Mouse (Mus musculus) layer of hippocampus, postnatal 36 days (tissue): ENCODE results near the gene Pcnx4. TPM values are rescaled to one million over a fixed set of nuclear protein-coding genes. Genes with fewer than 3 reads are reported as not detected.
"Not testable (repeated sequence)": the region's sequence is repeated elsewhere in the genome, so short reads cannot be mapped to it uniquely, and the experiment has no call there.

Experiments
- DNase-seq, 2 experiments: peaks; one replicate each; pipeline ENCODE4 v3.0.0; 2022
- total RNA-seq, 2 experiments: library from RNA; stranded (reverse); gene quantifications; 2 replicates each; pipeline ENCODE4 v1.2.3; 2021

Pcnx4 gene
- 10 to 100 TPM; 30.7 to 33.0 TPM for total RNA-seq

DNA sequence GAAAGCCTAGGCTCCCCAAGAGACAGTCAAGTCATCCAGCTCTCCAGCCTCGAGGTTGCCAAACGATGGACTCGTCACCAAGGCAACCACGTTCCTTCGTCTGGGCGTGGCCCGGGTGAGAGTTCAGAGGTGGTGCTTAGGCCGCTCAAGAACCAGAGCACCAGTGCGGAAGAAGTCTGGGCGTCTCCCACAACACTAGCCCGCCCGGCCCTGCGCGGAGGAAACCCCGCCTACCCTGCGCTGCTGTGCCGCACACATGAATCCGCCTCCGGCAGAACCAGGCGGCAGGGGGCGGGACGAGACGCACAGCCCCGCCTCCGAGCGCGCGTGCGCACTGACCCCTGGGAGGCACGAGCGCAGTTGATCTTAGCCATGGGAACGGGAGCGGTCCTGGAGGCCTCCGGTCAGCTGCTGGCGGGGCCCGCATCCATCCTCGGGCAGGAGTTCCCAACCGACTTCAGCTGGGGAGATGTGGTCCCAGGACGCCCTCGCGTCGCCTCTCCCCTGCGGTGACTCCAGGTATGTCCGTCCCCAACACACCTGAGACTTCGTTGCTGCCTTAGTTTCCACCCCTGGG is at the start of gene Pcnx4:
TSS of gene Pcnx4 (plus strand) at position 363 of the 577 bp plus-strand sequence.
- DNase-seq, result peak; percentile 95 to 96

DNA sequence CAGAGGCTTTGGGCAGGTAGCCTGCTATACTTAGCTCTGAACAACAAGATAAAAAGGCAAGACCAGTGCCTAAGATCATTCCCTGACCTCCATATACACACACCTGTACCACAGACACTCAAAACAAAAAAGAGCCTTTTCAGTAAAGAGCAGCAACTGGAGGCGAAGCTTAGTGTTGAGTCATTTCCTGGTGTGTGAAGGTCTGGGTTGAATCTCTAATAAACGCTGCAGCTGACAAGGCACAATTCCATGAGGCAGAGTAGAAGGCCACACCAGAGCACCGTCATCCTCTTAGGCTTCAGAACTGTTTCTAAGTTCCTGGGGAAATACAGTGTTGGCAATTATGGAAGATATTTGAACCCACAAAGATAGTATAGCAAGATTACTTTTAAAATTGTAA is 48.7 kb upstream of the Pcnx4 start:
- DNase-seq, result no peak

DNA sequence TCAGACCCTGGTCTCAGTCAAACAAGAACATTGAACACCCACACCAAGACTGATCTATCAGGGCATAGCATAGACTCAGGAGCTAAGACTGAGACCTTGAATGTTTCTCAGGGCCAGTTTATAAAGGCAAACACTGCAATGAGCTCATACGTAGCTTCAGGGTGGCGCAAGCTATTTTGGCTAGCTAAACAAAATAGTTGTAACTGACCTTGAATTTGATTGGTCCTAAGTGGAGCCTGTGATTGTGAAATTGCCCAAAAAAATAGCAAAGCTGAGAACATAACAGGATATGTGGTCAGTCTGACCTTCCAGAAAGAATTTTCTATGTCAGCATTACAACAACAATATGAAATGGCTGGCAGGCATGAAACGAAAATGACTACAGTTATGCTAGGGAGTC is 46.2 kb upstream of the Pcnx4 start:
- DNase-seq, result no peak

DNA sequence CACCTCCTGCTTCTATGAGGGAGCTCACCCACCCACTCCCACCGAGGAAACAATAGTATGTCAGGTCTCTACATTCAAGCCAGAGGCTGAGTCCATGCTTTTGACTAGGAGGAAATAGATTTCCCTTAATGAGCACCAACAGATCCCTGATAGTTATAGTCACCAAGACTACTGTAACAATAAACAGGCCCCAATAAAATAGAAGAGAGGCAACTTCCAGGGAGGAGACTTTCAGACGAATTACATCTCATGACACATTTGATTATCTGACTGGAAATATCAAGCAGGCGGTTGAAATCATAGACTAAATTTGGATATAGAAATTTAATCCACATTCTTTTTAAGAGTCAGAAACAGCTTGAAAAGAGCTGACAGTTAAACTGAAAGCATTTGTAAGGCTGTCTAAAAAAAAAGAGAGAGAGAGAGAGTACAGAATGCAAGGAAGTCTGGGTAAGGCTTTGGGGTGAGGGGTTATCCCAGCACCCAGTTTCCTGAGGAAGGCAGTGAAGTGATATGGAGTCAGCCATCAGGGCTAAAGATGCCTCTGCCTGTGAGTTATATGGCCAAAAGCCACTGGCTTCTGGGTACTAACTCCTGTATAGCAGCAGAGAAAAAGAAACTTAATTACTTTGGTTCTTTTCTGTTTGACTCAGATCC is 45.0 kb upstream of the Pcnx4 start:
- DNase-seq, result no peak

DNA sequence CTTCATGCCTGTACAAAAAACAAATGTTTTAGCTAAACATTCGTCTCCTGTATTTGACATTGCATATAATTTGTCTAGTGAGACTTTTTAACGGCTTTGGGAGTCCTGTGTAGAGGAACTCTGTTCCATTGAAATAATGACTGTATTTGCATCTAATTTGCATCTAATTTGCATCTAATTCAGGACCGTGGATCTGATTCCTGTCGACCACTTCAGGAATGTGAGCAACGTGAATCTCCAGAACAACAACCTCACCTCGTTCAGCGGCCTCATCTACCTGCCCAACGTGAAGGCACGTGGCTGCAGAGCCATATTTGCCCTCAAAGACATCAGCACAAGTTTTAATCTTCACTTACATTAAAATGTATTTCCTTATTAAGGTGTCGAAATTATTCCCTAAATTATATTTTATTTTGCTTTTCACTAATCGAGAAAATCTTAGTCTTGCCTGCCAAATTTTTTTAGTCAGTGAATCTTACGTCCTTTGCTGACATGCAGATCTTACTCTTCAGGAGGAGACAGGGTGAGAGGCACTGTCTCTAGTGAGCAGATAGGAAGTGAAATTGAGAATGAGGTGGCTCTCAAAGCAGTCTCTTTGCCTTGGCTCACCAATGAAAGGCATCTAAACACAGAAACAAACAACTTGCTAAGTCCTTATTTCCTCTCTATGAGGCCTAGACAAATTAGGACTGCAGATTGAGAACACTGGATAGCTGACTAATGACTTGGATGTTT is 39.1 kb upstream of the Pcnx4 start:
- no peak for DNase-seq

DNA sequence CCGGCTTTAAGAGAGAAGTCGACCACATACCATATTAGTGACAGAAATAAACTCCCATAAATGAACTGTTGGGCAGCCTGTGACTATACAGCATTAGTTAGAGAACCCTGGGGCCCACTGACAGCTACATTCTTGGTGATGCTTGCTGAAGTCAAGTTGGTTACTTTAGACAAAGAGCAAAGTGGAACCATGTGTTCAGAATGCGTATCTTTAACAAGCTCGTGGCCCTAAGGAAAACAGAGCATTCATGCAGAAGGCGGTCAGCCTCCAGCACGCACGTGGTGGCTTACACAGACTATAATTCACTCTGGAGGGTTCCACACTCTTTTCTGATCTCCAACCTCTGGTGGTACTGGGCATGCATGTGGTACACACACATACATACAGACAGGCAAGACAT is 26.6 kb upstream of the Pcnx4 start:
- DNase-seq, result no peak

DNA sequence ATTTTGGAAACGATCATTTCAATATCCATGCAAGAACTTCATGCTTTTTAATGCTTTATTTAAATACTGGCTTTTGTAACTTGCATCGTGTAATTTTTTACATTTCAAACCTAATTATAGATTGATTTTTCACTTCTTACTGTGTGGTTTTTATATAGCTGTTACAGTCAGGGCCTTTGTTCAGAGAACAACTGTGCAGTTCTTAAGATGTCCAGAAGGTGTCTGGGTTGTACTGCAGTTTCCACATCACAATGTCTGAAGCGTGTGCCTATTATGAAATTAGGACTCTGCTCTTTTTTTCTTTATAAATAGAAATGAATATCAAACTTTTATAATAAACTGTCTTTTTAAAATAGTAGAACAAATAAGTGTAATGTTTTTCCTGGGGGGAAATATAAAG is 20.7 kb upstream of the Pcnx4 start:
- no peak for DNase-seq

DNA sequence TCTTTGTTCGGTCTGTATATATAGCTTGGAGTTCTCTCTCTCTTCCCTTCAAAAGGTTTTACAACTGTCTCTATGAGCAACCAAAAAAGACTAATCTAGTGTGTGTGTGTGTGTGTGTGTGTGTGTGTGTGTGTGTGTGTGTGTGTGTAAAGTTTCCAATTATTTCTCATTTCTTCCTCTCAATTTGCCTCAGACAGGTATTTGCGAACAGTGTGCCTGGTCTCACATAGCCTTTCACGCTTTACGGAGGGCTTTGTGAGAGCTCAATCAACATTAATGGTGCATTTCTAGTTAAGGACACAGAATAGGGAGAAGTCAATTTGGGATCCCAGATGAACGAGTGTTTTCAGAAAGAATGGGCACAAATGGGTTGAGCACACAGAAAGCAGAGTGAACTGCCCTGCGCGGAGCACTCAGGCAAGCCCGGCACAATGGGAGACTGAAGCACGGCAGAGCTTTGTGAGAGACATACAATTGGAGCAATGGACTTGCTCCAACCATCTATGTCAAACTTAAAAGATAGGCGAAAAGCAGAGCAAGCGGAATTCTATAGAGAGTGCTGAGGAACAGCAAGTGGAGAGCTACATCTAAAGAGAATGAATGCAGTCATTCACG is 18.0 kb upstream of the Pcnx4 start:
- no peak for DNase-seq

DNA sequence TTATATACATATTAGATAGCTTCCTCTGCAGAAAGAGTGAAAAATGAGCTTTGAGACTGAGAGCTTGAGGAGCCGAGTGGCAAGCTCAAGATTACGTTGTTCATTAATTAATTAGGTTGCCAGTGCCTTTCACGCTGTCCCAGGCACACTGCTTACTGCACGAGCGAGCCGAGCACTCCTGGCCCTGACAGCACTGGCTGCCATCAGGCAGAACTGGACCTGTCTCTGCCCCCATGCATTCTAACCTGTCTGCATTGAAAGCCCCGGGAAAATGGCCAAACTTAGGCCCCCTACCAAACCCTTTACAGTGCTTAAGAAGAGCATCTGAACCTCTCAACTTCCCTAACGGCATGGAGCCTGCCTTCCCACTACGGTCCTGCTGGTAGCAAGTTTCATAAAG is 16.8 kb upstream of the Pcnx4 start:
- DNase-seq, result no peak

DNA sequence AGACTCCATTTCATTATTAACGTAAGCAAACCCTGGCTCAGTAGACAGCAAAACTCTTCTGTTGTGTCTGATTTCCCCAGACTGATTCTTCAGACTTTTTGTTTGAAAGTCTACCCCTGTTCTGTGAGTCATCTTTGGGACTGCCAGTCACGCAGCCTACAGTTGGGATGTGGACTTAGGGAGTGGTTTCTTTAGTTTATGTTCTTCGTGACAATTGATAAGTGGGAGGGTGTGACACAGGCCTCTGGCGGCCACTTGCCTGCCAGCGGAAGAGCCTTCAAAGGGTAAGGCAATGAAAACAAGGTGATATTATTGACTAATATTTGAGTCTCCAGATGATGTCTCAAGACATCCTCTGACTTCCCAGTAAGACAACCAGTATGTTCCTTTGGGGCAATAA is 16.3 kb upstream of the Pcnx4 start:
- no peak for DNase-seq

DNA sequence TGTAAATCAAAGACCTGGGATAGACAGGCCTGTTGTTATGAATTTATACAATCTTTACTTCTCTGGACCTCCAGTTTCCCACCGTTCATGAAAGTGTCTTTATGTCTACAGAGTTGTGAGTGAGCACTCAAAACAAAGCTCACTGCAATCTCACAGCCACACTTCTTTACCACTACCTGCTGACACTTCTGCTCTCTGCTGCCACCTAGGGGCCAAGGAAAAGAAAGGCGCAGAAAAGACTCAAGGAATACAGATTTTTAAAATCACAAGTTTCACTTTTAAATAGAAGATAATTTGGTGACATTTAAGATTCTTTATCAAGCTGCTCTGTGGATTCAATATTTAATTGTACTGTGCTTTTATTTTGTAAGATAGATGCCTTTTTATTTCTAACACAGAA is 15.5 kb upstream of the Pcnx4 start:
- DNase-seq, result peak; percentile 32 to 47

DNA sequence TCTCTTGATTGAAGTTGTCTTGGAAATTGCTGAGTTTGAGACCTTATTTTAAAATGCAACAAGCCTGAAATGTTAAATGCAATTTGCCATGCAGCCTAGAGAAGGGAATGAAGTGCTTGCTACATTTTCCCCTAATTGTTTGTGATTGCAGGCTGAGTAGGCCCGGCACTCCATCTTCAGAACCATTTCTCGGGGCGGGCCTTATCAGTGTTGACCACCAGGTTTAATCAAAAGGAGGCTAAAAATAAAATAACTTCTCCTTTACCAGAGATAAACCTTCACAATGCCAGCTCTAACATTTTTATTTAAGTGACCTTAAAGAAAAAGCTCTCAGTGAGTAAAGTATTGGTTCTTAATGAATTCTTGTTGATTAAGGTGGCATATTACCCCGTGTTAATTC is 10.6 kb upstream of the Pcnx4 start:
- no peak for DNase-seq

DNA sequence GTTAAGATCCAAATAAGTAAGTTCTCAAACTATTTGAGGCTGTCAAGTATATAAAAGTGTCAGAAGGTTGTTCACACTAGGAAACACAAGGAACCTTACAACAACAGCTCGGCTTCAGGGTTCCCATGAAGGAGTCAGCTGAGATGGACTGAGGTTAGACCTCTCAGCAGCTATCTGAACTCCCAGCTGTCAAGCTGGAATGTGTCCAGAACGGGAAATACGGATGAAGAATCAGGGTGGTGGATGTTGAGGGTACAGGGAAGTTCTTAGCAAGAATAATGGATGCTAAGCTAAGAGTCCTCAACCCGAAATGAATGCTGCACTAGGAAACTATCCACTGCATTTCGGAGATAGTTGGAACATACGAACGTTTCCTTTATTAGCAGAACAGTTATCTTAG is 3.9 kb upstream of the Pcnx4 start:
- DNase-seq, result no peak

DNA sequence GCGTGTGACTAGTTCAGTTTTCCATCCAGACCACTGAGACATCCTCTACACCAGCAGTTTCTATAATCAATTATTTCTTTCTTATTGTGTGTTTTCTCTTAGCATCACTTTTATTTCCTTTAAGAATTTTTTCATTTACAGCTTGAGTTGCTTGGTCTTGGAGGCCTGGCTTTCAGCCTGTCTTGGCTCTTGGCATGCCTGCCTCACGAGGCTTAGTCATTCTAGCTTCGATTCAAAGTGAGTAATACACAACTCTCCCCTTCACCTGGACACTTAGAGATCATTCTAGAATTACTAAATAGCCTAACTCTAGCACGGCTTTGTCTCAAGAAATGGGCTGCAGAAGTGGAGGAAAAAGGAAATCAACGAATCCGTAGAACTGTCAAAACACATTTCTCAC is 2.2 kb upstream of the Pcnx4 start:
- no peak for DNase-seq

DNA sequence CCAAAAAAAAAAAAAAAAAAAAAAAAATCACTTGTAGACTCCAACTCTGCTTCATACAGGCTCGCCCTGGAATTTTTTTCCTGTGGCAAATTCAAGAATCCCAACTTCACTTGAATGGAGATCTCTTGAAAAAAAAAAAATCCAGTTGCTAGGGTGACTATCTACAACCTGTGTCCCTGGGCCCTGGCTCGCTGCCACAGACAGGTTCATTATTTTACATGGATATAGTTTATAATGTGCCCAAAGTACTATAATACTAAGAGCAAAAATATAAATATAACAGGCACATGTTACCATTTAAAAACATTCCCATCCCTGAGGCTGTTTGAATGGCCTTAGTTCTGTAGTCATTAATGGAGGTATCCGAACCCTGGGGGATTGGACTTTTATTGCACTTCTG is 584 bp upstream of the Pcnx4 start:
- DNase-seq, result peak in 1 of 2 experiments; percentile 2

DNA sequence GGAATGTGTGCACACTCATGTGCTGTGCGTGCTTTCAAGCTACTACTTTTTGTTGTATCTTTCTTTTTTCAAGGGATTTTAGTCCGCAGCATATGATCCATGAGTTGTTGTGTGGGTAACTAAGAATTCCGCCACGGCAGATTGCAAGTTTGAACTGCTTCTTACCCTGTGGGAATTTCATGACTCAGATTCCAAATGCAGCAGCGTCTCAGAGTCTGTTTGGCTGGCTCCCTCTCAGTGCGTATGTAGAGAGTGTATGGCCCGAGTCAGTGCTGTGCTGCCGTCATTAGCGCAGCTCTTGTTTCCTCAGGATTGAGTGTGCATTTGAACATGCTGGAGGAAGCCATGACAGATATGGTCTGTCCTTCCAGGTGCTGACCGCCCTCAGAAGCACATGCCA is 2.4 kb downstream of the Pcnx4 start:
- DNase-seq, result peak; percentile 9 to 16

DNA sequence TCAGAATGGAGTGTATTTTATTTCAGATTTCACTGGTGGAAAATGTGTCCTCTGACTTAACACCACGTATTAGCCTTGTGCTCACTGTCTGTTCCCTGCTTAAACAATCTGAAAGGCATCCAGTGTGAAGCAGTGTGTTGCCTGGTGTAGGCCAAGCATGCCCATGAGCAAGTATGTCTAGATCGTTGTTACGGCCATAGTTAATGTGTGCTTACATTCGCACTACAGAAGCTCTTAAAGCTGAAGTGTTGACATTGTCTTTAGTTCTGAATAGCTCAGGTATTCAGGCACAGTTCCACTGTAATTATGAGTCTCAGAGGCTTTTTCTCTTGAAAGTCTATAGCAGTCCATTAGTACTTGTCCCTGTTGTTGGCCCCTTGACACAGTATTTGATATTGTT is 18.2 kb downstream of the Pcnx4 start:
- no peak for DNase-seq

DNA sequence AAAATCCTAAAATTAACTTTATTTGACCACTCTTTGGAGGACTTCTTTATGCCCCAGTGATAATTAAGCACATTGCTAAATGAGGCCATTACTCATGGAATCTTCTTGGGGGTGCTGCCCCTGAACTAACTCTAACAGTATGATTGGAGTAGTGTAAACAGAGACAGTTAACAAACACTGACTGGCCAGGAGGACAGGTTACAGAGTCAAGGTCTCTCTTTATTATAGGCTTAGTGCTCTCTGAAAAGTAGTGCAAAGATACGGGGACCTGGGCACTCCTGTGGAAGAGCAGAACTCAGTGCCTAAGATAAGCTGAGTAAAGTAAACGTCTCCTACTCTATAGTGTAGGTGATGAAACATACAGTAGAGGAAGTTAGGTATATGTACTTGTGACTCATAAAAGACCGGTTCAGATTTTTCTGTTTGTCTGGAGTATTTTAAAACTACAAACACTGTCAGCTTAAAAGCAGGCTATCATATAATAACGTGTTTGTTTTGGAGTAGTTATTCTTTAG is 28.2 kb downstream of the Pcnx4 start:
- DNase-seq, result no peak

DNA sequence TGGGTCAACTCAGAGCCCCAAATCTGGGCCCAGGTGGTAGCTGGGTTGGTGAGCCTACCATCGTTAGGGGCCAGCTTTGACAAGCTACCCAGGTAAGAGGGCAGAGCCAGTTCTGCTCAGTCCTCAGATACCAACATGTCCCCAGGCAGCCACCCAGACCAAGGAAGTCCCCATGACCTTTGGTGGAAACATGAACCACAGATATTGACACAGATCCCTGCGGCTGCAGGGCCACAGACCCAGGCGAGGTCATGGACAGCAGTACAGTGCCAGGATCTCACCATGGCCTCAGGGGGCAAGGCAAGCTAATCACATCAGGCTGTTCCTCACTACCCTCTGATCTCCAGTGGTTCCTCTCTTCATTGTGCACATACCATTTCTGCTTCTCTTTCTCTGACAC is 45.8 kb downstream of the Pcnx4 start:
- no peak for DNase-seq

DNA sequence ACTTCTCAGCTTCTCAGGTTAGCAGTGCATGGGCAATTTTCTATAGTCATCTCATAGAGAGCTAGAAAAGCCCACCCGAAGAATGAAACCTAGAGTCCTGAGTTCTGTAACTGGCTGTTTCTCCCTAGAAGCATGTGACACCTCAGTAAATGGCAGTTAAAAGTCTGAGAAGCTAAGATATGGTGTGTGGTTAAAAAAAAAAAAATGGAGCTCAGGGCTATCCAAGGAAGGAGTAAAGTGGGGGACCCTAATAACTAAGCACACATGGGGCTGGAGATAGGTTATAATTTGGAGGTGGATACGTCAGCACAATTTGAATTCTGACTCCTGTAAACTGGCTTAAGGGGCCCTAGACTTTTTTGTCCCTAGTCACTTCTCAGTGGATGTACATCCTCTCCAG is 46.9 kb downstream of the Pcnx4 start:
- DNase-seq, result no peak

DNA sequence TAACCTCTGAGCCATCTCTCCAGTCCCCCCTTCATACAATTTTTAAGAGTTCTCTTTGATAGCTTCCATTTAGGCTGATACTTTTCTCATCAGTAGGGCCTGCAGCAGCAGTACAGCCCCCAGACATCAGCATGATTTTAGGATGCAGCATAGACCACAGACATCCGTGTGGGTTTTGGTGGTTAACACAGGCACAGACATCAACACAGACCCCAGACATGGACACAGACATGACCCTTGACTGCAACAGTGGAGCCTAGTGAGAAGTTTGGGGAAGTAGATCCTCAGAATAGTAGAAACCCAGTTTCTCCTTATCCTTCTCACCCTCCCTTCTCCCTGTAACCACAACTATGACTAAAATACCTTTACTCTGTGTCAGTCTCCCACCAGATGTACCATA is 49.2 kb downstream of the Pcnx4 start:
- DNase-seq, result no peak

DNA sequence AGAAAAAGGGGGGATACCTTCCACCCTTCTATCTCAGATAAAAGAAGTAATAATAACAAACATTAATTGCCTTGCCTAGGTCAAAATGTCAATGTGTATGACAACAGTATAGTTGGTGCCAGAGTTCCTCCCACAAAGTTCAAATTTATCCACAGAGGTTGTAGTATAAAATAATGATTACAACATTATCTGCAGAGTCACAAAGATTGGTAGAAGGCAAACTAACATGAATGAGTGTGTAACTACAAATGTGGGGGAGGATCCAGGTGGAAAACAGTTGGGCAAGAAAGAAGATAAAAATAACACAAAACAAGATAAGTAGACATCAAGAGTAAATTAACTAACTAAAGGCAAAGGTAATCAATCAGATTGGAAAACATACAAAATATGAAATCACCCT is 56.8 kb downstream of the Pcnx4 start:
- no peak for DNase-seq

DNA sequence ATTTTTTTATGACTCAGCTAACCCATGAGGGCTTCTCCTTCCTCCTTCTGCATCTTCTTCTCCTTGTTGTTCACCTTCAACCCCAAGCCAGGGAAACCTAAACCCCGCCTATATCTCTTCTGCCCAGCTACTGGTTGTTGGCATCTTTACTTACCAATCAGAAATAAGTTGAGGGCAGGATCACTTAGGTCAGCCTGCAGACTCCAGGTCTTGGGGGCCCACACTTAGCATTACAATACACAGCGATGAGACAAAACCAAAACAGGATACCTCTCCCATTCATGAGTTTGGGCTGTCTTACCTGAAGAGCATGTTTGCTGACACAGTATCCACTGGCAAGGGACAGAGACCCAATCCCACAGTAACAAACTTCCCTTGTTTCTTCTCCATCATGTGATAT is 57.8 kb downstream of the Pcnx4 start:
- no peak for DNase-seq

DNA sequence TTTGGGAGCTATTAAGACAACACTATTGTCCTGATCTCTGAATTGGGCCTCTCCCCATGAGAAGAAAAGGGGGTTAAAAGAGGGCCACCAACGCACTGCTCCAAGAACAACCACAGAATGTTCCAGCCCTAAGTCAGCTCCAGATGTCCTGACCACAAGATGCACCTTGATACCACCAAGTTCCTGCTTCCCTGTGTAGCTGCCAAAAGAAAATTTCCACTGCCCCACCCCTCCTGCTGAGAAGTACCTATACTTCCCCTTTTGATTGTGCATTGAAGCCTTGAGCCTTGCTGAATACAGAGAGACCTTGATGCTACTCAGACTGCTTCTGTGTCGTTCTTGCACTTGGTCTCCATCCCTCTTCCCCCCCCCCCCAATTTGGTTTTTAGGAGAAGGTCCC is 62.5 kb downstream of the Pcnx4 start:
- DNase-seq, result not testable (repeated sequence)
